24 mouse cellular contexts compared by ENCODE assay signal in genomic region chr17:71746114-71746513, GRCm38 (mm10). TPM values are rescaled to one million over a fixed set of nuclear protein-coding genes. Genes with fewer than 3 reads are reported as not detected.
A peak's percentile ranks its signal among the peaks of the same experiment; 100 is the strongest.
DNase-seq lines count a peak whose midpoint lies in the region; ATAC-seq and TF ChIP-seq lines count a peak whose summit lies in the region.
"Had no signal": no experiment of that assay in that cellular context is flagged by ENCODE, and none has a peak within 500 bp of the region (broad histone marks: within the 10 kb centered on the region; RNA-seq: fewer than 3 reads in every experiment).

No protein-coding gene starts in this region.

- DNase-seq in hindbrain, embryonic 10.5 days (ENCODE audit: low spot score) = no peak
- peak; percentile 55 to 79 for DNase-seq in cerebellum, adult 2 months
- DNase-seq in cerebellum, postnatal 36 days = peak; percentile 54 to 67
- DNase-seq in forebrain, embryonic 11.5 days (ENCODE audit: low spot score) = no peak
- DNase-seq in embryo, embryonic 10 days (ENCODE audit: low spot score) = no peak
- DNase-seq: adrenal gland, postnatal 36 days; B cell, adult 2 months; embryo, embryonic 11 days; gastrocnemius, postnatal 10 days; heart, adult 18-20 months; right cerebral cortex, postnatal 4 days had no signal

- no peak overlapping the region for H3K9ac ChIP-seq in hindbrain, embryonic 16.5 days (ENCODE audit: low read depth, low read length)
- no peak overlapping the region for H3K9ac ChIP-seq in forebrain, embryonic 11.5 days (ENCODE audit: low read length)
- H3K9ac ChIP-seq: embryonic facial prominence, embryonic 15.5 days; heart, embryonic 15.5 days; liver, embryonic 15.5 days; midbrain, embryonic 12.5 days had no signal

- H3K27ac ChIP-seq in hindbrain, embryonic 16.5 days (ENCODE audit: low read depth, low read length) = no peak overlapping the region
- H3K27ac ChIP-seq in hindbrain, embryonic 10.5 days = no peak overlapping the region
- H3K27ac ChIP-seq in cerebellum, adult 2 months (ENCODE audit: insufficient read depth, low read length) = no peak overlapping the region
- no peak overlapping the region for H3K27ac ChIP-seq in forebrain, embryonic 11.5 days (ENCODE audit: low read depth, low read length)
- H3K27ac ChIP-seq: embryonic facial prominence, embryonic 15.5 days; heart, embryonic 15.5 days; liver, embryonic 15.5 days; macrophage; midbrain, embryonic 12.5 days had no signal

- no peaks in the 10 kb centered on the region for H3K27me3 ChIP-seq in hindbrain, embryonic 16.5 days (replicated peaks; ENCODE audit: control insufficient read depth, insufficient read depth, low read length)
- H3K27me3 ChIP-seq in hindbrain, embryonic 10.5 days (ENCODE audit: insufficient read depth, poor library complexity, severe bottlenecking) = no peaks in the 10 kb centered on the region
- H3K27me3 ChIP-seq in cerebellum, adult 2 months (ENCODE audit: control insufficient read depth, insufficient read depth, low read length) = no peaks in the 10 kb centered on the region; the same call in 1 of the 2 replicates
- no peaks in the 10 kb centered on the region for H3K27me3 ChIP-seq in forebrain, embryonic 11.5 days (ENCODE audit: control insufficient read depth, insufficient read depth, low read length)
- H3K27me3 ChIP-seq: embryonic facial prominence, embryonic 15.5 days; heart, embryonic 15.5 days; liver, embryonic 15.5 days; midbrain, embryonic 12.5 days had no signal

- TF ChIP-seq POLR2A in cerebellum, adult 2 months (IDR thresholded peaks at IDR 0.05; ENCODE audit: borderline replicate concordance, insufficient read depth, low read length) = no peak

- 61% methylated on average over 9 of the region's 9 CpGs for WGBS in hindbrain, embryonic 16.5 days
- 84% methylated on average over 9 of the region's 9 CpGs for WGBS in hindbrain, embryonic 10.5 days
- 8% methylated on average over 9 of the region's 9 CpGs for WGBS in cerebellum, adult 2 months
- WGBS in forebrain, embryonic 11.5 days = 89% methylated on average over 9 of the region's 9 CpGs

- no peaks in the 10 kb centered on the region for H3K36me3 ChIP-seq in hindbrain, embryonic 16.5 days (ENCODE audit: control insufficient read depth, insufficient read depth, low read length)
- no peaks in the 10 kb centered on the region for H3K36me3 ChIP-seq in hindbrain, embryonic 10.5 days
- H3K36me3 ChIP-seq in forebrain, embryonic 11.5 days (ENCODE audit: control insufficient read depth, insufficient read depth, low read length) = no peaks in the 10 kb centered on the region
- H3K36me3 ChIP-seq: embryonic facial prominence, embryonic 15.5 days; forebrain, embryonic 10.5 days; heart, embryonic 15.5 days; liver, embryonic 15.5 days; midbrain, embryonic 12.5 days had no signal

- TF ChIP-seq CTCF in cerebellum, adult 2 months (IDR thresholded peaks at IDR 0.05; ENCODE audit: borderline replicate concordance, insufficient read depth, low read depth, low read length) = no peak

- no peaks in the 10 kb centered on the region; the same call in 1 of the 2 replicates for H3K4me1 ChIP-seq in hindbrain, embryonic 16.5 days (ENCODE audit: control insufficient read depth, insufficient read depth, low read depth, low read length)
- peaks cover 27% of the 10 kb centered on the region for H3K4me1 ChIP-seq in hindbrain, embryonic 10.5 days (replicated peaks)
- peaks cover 14% of the 10 kb centered on the region for H3K4me1 ChIP-seq in cerebellum, adult 2 months (ENCODE audit: control insufficient read depth, insufficient read depth, low read length)
- H3K4me1 ChIP-seq in forebrain, embryonic 11.5 days (replicated peaks; ENCODE audit: control insufficient read depth, insufficient read depth, low read length) = 0 out of 2 replicates have a peak, but pooled peaks cover 2% of the 10 kb centered on the region
- H3K4me1 ChIP-seq: liver, embryonic 15.5 days had no signal

- no peak overlapping the region for H3K4me3 ChIP-seq in hindbrain, embryonic 16.5 days (ENCODE audit: low read length)
- H3K4me3 ChIP-seq in hindbrain, embryonic 10.5 days = no peak overlapping the region
- no peak overlapping the region for H3K4me3 ChIP-seq in cerebellum, adult 2 months (replicated peaks; ENCODE audit: insufficient read depth, low read depth, low read length)
- no peak overlapping the region for H3K4me3 ChIP-seq in forebrain, embryonic 11.5 days (ENCODE audit: low read depth, low read length)
- H3K4me3 ChIP-seq: embryonic facial prominence, embryonic 15.5 days; forebrain, embryonic 10.5 days; heart, embryonic 15.5 days; liver, embryonic 15.5 days; midbrain, embryonic 12.5 days; myocyte had no signal

- H3K4me2 ChIP-seq in hindbrain, embryonic 16.5 days (ENCODE audit: low read length) = no peak overlapping the region
- H3K4me2 ChIP-seq in forebrain, embryonic 11.5 days (ENCODE audit: low read depth, low read length, severe bottlenecking) = no peak overlapping the region
- H3K4me2 ChIP-seq: embryonic facial prominence, embryonic 15.5 days; heart, embryonic 15.5 days; liver, embryonic 15.5 days; midbrain, embryonic 12.5 days had no signal

- no peaks in the 10 kb centered on the region for H3K9me3 ChIP-seq in hindbrain, embryonic 16.5 days (ENCODE audit: control insufficient read depth, low read length)
- H3K9me3 ChIP-seq in hindbrain, embryonic 10.5 days = no peaks in the 10 kb centered on the region
- no peaks in the 10 kb centered on the region for H3K9me3 ChIP-seq in forebrain, embryonic 11.5 days (ENCODE audit: control insufficient read depth, low read length)
- H3K9me3 ChIP-seq: embryonic facial prominence, embryonic 15.5 days; forebrain, embryonic 10.5 days; heart, embryonic 15.5 days; liver, embryonic 15.5 days; midbrain, embryonic 12.5 days had no signal

- peak; percentile 63; the same call in 1 of the 2 replicates for ATAC-seq in hindbrain, embryonic 16.5 days
- peak; percentile 72 for ATAC-seq in cerebellum, adult (ENCODE audit: insufficient number of reproducible peaks, low FRiP score, low TSS enrichment)
- no peak for ATAC-seq in forebrain, embryonic 11.5 days (replicated peaks; ENCODE audit: low FRiP score)
- ATAC-seq: intestine, postnatal 0 days had no signal

RNA-seq across cellular contexts. Expression of gene Pcare, which starts 6.6 kb away (rescaled TPM):
- 0.03 TPM in 1 of 2 replicates, not detected in the other for polyA plus RNA-seq in hindbrain, embryonic 16.5 days (2015; fragmentation: Nextera tagmentation; extraction: Ambion mirVana)
- not detected in 2 replicates for polyA plus RNA-seq in hindbrain, embryonic 10.5 days (2016; fragmentation: Nextera tagmentation; extraction: Ambion mirVana)
- not detected in 2 replicates for polyA plus RNA-seq in cerebellum, adult 2 months (2012; rRNA removed)
- not detected in 2 replicates for polyA plus RNA-seq in forebrain, embryonic 11.5 days (2014; fragmentation: Nextera tagmentation; extraction: Ambion mirVana)
- polyA plus RNA-seq: embryonic facial prominence, embryonic 15.5 days; forebrain, embryonic 10.5 days; intestine, postnatal 0 days; large intestine, adult 2 months; liver, embryonic 15.5 days; lung, embryonic 16.5 days; macrophage; midbrain, embryonic 12.5 days; myocyte; stomach, embryonic 16.5 days had no signal

RNA-seq across cellular contexts. Expression of gene Clip4, which starts 22.2 kb away (rescaled TPM):
- polyA plus RNA-seq in hindbrain, embryonic 16.5 days (2015; fragmentation: Nextera tagmentation; extraction: Ambion mirVana) = 15.1 and 15.3 TPM in 2 replicates
- 4.1 and 4.9 TPM in 2 replicates for polyA plus RNA-seq in hindbrain, embryonic 10.5 days (2016; fragmentation: Nextera tagmentation; extraction: Ambion mirVana)
- 35.3 and 42.9 TPM in 2 replicates for polyA plus RNA-seq in cerebellum, adult 2 months (2012; rRNA removed)
- 10.1 and 10.2 TPM in 2 replicates for polyA plus RNA-seq in forebrain, embryonic 11.5 days (2014; fragmentation: Nextera tagmentation; extraction: Ambion mirVana)
- polyA plus RNA-seq: macrophage had no signal

Comparison
In these comparisons a context has a peak if more than half of its experiments do, and no peak if none do; other contexts are left out.
1. DNase-seq: peak in cerebellum, adult 2 months (2 of 2) and cerebellum, postnatal 36 days (2 of 2); none in hindbrain, embryonic 10.5 days (single experiment), forebrain, embryonic 11.5 days (single experiment) and embryo, embryonic 10 days (single experiment).